15 mouse cellular contexts compared by ENCODE assay signal in the genomic region with DNA sequence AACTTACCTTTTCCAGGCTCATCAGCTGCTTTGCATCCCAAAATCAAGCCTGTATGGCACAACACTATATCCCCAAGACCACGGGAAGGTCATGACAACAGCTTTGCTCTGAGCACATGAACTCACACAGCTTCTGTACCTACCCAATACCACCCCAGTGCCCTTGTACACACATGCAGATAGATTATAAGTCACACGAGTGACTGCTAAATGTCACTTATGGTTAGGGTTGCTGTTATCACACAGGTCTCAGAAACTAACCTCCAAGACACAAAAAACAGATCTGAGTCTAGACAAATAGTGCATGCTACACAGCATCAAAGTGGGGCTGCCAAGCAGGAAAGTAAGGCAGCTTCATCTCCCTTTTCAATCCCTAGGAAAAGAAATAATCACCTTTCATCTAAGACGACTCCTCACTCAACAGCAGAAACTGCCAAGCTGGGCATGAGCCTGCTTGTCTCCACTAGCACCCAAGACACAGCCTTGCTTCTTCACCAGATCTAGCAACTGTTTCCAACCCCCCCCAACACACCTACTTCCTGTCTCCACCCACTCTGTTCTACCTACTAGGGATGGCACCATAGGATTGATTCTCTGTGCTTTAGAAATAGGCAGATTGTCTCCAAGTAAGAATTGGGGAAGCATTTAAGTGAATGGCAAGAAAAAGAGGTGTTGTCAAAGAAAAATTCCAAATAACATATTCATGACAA.
DNase-seq lines count a peak whose midpoint lies in the region; ATAC-seq lines count a peak whose summit lies in the region.
"Had no signal": no experiment of that assay in that cellular context is flagged by ENCODE, and none has a peak within 500 bp of the region (broad histone marks: within the 10 kb centered on the region; RNA-seq: fewer than 3 reads in every experiment).

No protein-coding gene starts in this region.

- no peak for ATAC-seq in forebrain, embryonic 16.5 days
- no peak for ATAC-seq in forebrain, embryonic 11.5 days (replicated peaks; ENCODE audit: low FRiP score)
- ATAC-seq in megakaryocyte-erythroid progenitor cell, adult 5-6 weeks (replicated peaks; ENCODE audit: low FRiP score, low TSS enrichment, poor library complexity, severe bottlenecking) = peak; percentile 50; the same call in 1 of the 2 replicates

- H3K9ac ChIP-seq in forebrain, embryonic 16.5 days (replicated peaks; ENCODE audit: low read depth, low read length) = no peak overlapping the region
- H3K9ac ChIP-seq in forebrain, embryonic 11.5 days (ENCODE audit: low read length) = no peak overlapping the region
- H3K9ac ChIP-seq: embryonic facial prominence, embryonic 13.5 days; kidney, embryonic 15.5 days; limb, embryonic 12.5 days had no signal

- no peak for DNase-seq in forebrain, embryonic 11.5 days (ENCODE audit: low spot score)
- peak; percentile 38 to 45 for DNase-seq in spleen, postnatal 36 days (ENCODE audit: low spot score in 2 of 2)
- DNase-seq in spleen, adult 12 weeks (ENCODE audit: low spot score) = no peak
- DNase-seq in thymus, postnatal 4 days = peak; percentile 42
- no peak for DNase-seq in cerebellum, adult 11-12 months
- no peak for DNase-seq in heart, embryonic 10.5 days (ENCODE audit: low spot score)
- DNase-seq: adrenal gland, adult 2 months; heart, adult 2 months; heart, postnatal 4 days; lung, postnatal 10 days had no signal

- H3K4me1 ChIP-seq in forebrain, embryonic 16.5 days (replicated peaks; ENCODE audit: control insufficient read depth, insufficient read depth, low read length) = peaks cover 7% of the 10 kb centered on the region; the same call in 1 of the 2 replicates
- H3K4me1 ChIP-seq in forebrain, embryonic 11.5 days (replicated peaks; ENCODE audit: control insufficient read depth, insufficient read depth, low read length) = no peaks in the 10 kb centered on the region
- H3K4me1 ChIP-seq in heart, embryonic 10.5 days = peaks cover 65% of the 10 kb centered on the region

- no peak overlapping the region for H3K4me2 ChIP-seq in forebrain, embryonic 16.5 days (ENCODE audit: low read length)
- H3K4me2 ChIP-seq in forebrain, embryonic 11.5 days (ENCODE audit: low read depth, low read length, severe bottlenecking) = no peak overlapping the region
- H3K4me2 ChIP-seq: embryonic facial prominence, embryonic 13.5 days; kidney, embryonic 15.5 days; limb, embryonic 12.5 days had no signal

- no peaks in the 10 kb centered on the region for H3K36me3 ChIP-seq in forebrain, embryonic 16.5 days (ENCODE audit: control insufficient read depth, insufficient read depth)
- H3K36me3 ChIP-seq in forebrain, embryonic 11.5 days (ENCODE audit: control insufficient read depth, insufficient read depth, low read length) = no peaks in the 10 kb centered on the region
- no peaks in the 10 kb centered on the region for H3K36me3 ChIP-seq in heart, embryonic 10.5 days
- H3K36me3 ChIP-seq: embryonic facial prominence, embryonic 13.5 days; kidney, embryonic 15.5 days; limb, embryonic 12.5 days had no signal

- H3K27me3 ChIP-seq in forebrain, embryonic 16.5 days (replicated peaks; ENCODE audit: control insufficient read depth, insufficient read depth, low read length) = no peaks in the 10 kb centered on the region
- H3K27me3 ChIP-seq in forebrain, embryonic 11.5 days (ENCODE audit: control insufficient read depth, insufficient read depth, low read length) = no peaks in the 10 kb centered on the region
- no peaks in the 10 kb centered on the region for H3K27me3 ChIP-seq in heart, embryonic 10.5 days (ENCODE audit: insufficient read depth, poor library complexity, severe bottlenecking)
- H3K27me3 ChIP-seq: embryonic facial prominence, embryonic 13.5 days; kidney, embryonic 15.5 days; limb, embryonic 12.5 days had no signal

- no peaks in the 10 kb centered on the region for H3K9me3 ChIP-seq in forebrain, embryonic 16.5 days (ENCODE audit: control insufficient read depth, low read length)
- H3K9me3 ChIP-seq in forebrain, embryonic 11.5 days (ENCODE audit: control insufficient read depth, low read length) = no peaks in the 10 kb centered on the region
- H3K9me3 ChIP-seq in heart, embryonic 10.5 days = no peaks in the 10 kb centered on the region
- H3K9me3 ChIP-seq: embryonic facial prominence, embryonic 13.5 days; kidney, embryonic 15.5 days; limb, embryonic 12.5 days had no signal

- no peak overlapping the region for H3K4me3 ChIP-seq in forebrain, embryonic 16.5 days (replicated peaks; ENCODE audit: low read length)
- H3K4me3 ChIP-seq in forebrain, embryonic 11.5 days (ENCODE audit: low read depth, low read length) = no peak overlapping the region
- no peak overlapping the region for H3K4me3 ChIP-seq in heart, embryonic 10.5 days
- H3K4me3 ChIP-seq: embryonic facial prominence, embryonic 13.5 days; heart, adult 2 months; kidney, embryonic 15.5 days; limb, embryonic 12.5 days had no signal

- 0 out of 2 replicates have a peak overlapping the region, but pooled peaks have one; percentile 21 for H3K27ac ChIP-seq in forebrain, embryonic 16.5 days (ENCODE audit: low read length)
- no peak overlapping the region for H3K27ac ChIP-seq in forebrain, embryonic 11.5 days (ENCODE audit: low read depth, low read length)
- H3K27ac ChIP-seq in heart, embryonic 10.5 days = no peak overlapping the region
- H3K27ac ChIP-seq: embryonic facial prominence, embryonic 13.5 days; heart, adult 2 months; kidney, embryonic 15.5 days; limb, embryonic 12.5 days had no signal

- 84% methylated on average over 3 of the region's 3 CpGs for WGBS in forebrain, embryonic 16.5 days
- WGBS in forebrain, embryonic 11.5 days = 83% methylated on average over 3 of the region's 3 CpGs
- 77% methylated on average over 3 of the region's 3 CpGs for WGBS in heart, embryonic 10.5 days

Comparison
In these comparisons a context has a peak if more than half of its experiments do, and no peak if none do; other contexts are left out.
1. DNase-seq: peak in spleen, postnatal 36 days (2 of 2) and thymus, postnatal 4 days (single experiment); none in forebrain, embryonic 11.5 days (single experiment), spleen, adult 12 weeks (single experiment), cerebellum, adult 11-12 months (single experiment) and heart, embryonic 10.5 days (single experiment).